Mouse (Mus musculus): ENCODE measurements at regions not wholly inside any gene's neighbourhood (a gene's known extent, or its start where the extent isn't known, plus 50 kb on each side); places are given as distances from the start of the nearest gene placed in this dataset.
A peak's percentile ranks its signal among the peaks of the same experiment; 100 is the strongest.

GRCm38 (mm10) chr9:113488651-113489050 is 219.4 kb downstream of the Pdcd6ip start:
- no peak for DNase-seq

GRCm38 (mm10) chr9:113486494-113487081 is 221.5 kb downstream of the Pdcd6ip start:
- no peak for DNase-seq

GRCm38 (mm10) chr9:113479897-113480296 is 228.2 kb downstream of the Pdcd6ip start:
- DNase-seq = no peak

- no peak for DNase-seq
Observed at GRCm38 (mm10) chr9:113478761-113479265, 229.2 kb downstream of the Pdcd6ip start.

GRCm38 (mm10) chr9:113471781-113472180 is 236.3 kb downstream of the Pdcd6ip start:
- peak; percentile 1 to 11 for DNase-seq

GRCm38 (mm10) chr9:113462888-113463287 is 245.2 kb downstream of the Pdcd6ip start:
- no peak for DNase-seq

GRCm38 (mm10) chr9:113462267-113462887 is 245.7 kb downstream of the Pdcd6ip start:
- DNase-seq = no peak

- DNase-seq = no peak
Observed at GRCm38 (mm10) chr9:113459885-113460284, 248.2 kb downstream of the Pdcd6ip start.

- no peak for DNase-seq
Observed at GRCm38 (mm10) chr9:113459221-113459620, 248.8 kb downstream of the Pdcd6ip start.

- DNase-seq = no peak
Observed at GRCm38 (mm10) chr9:113458741-113459154, 249.3 kb downstream of the Pdcd6ip start.

- no peak for DNase-seq
Observed at GRCm38 (mm10) chr9:113457169-113457850, 250.7 kb downstream of the Pdcd6ip start.

GRCm38 (mm10) chr9:113455577-113455976 is 252.5 kb downstream of the Pdcd6ip start:
- DNase-seq = no peak

GRCm38 (mm10) chr9:113453231-113453630 is 254.8 kb downstream of the Pdcd6ip start:
- DNase-seq = no peak

- peak; percentile 14 to 15 for DNase-seq
Observed at GRCm38 (mm10) chr9:113441770-113442411, 266.2 kb downstream of the Pdcd6ip start.

- DNase-seq = no peak
Observed at GRCm38 (mm10) chr9:113438394-113438793, 269.7 kb downstream of the Pdcd6ip start.

GRCm38 (mm10) chr9:113435921-113436320 is 272.1 kb downstream of the Pdcd6ip start:
- DNase-seq = no peak

GRCm38 (mm10) chr9:113433424-113433823 is 274.6 kb downstream of the Pdcd6ip start:
- DNase-seq = no peak

- DNase-seq = no peak
Observed at GRCm38 (mm10) chr9:113432601-113433179, 275.4 kb downstream of the Pdcd6ip start.

- no peak for DNase-seq
Observed at GRCm38 (mm10) chr9:113430411-113430810, 277.6 kb downstream of the Pdcd6ip start.

- no peak for DNase-seq
Observed at GRCm38 (mm10) chr9:113427281-113427680, 280.8 kb downstream of the Pdcd6ip start.

GRCm38 (mm10) chr9:113426324-113426723 is 281.7 kb downstream of the Pdcd6ip start:
- DNase-seq = no peak

GRCm38 (mm10) chr9:113421645-113422044 is 286.4 kb downstream of the Pdcd6ip start:
- no peak for DNase-seq

GRCm38 (mm10) chr9:113421121-113421520 is 286.9 kb downstream of the Pdcd6ip start:
- no peak for DNase-seq
